Mouse (Mus musculus): ENCODE data around the gene Capn9.
A peak's percentile ranks its signal among the peaks of the same experiment; 100 is the strongest.

Gene Capn9

GRCm38 (mm10) chr8:124643540-124644339 is 67.8 kb downstream of the Capn9 start:
- DNase-seq, result no peak

GRCm38 (mm10) chr8:124648311-124648710 is 72.4 kb downstream of the Capn9 start:
- no peak for DNase-seq

GRCm38 (mm10) chr8:124651776-124652175 is 75.9 kb downstream of the Capn9 start:
- DNase-seq, result no peak

GRCm38 (mm10) chr8:124652546-124652945 is 76.6 kb downstream of the Capn9 start:
- peak; percentile 60 for DNase-seq

GRCm38 (mm10) chr8:124653568-124654475 is 77.9 kb downstream of the Capn9 start:
- DNase-seq, result no peak

GRCm38 (mm10) chr8:124657961-124658360 is 82.0 kb downstream of the Capn9 start:
- no peak for DNase-seq

GRCm38 (mm10) chr8:124658415-124658814 is 82.5 kb downstream of the Capn9 start:
- peak; percentile 49 for DNase-seq

- no peak for DNase-seq
These were observed 85.9 kb downstream of the Capn9 start for GRCm38 (mm10) chr8:124661781-124662180.

- DNase-seq, result no peak
These were observed 86.7 kb downstream of the Capn9 start for GRCm38 (mm10) chr8:124662446-124663111.

- DNase-seq, result peak; percentile 80
These were observed 87.4 kb downstream of the Capn9 start, which contains the start of gene 2310022B05Rik for GRCm38 (mm10) chr8:124663112-124663873. Gene 2310022B05Rik, minus strand, starts transcription at chr8:124663369.

GRCm38 (mm10) chr8:124663874-124664230 is 87.9 kb downstream of the Capn9 start:
- no peak for DNase-seq

GRCm38 (mm10) chr8:124664414-124664813 is 88.5 kb downstream of the Capn9 start:
- DNase-seq, result no peak

Data from cerebellum, adult 9-11 months (tissue).